Mouse (Mus musculus) forebrain, embryonic 15.5 days (tissue): ENCODE measurements at regions not wholly inside any gene's neighbourhood (a gene's known extent, or its start where the extent isn't known, plus 50 kb on each side); places are given as distances from the start of the nearest gene placed in this dataset.
"Not testable (repeated sequence)": the region's sequence is repeated elsewhere in the genome, so short reads cannot be mapped to it uniquely, and the experiment has no call there.

Experiments used
- ATAC-seq: fragments of 200-750 bp; cut with Nextera tagmentation; replicated peaks from 2 replicates; pipeline ENCODE4 v1.8.0; 2017; ENCODE audit warnings: mild to moderate bottlenecking, moderate TSS enrichment, moderate library complexity
- H3K27ac ChIP-seq: fragments of 300-500 bp; sonication (generic); replicated peaks from 2 replicates; pipeline ENCODE4 v1.5.1; 2015; ENCODE audit warnings: mild to moderate bottlenecking, inconsistent platforms
- H3K27me3 ChIP-seq: fragments of 300-500 bp; sonication (generic); 2 replicates; pipeline ENCODE4 v1.6.1; 2015; ENCODE audit warnings: inconsistent platforms
- H3K36me3 ChIP-seq: fragments of 300-500 bp; sonication (generic); 2 replicates; pipeline ENCODE4 v1.6.1; 2015; ENCODE audit warnings: mild to moderate bottlenecking, inconsistent platforms
- H3K4me1 ChIP-seq: fragments of 300-500 bp; sonication (generic); 2 replicates; pipeline ENCODE4 v1.6.1; 2015; ENCODE audit warnings: inconsistent platforms
- H3K4me2 ChIP-seq: fragments of 300-500 bp; sonication (generic); replicated peaks from 2 replicates; pipeline ENCODE4 v1.6.1; 2015; ENCODE audit warnings: mild to moderate bottlenecking, inconsistent platforms
- H3K4me3 ChIP-seq: fragments of 300-500 bp; sonication (generic); 2 replicates; pipeline ENCODE4 v1.5.1; 2015; ENCODE audit warnings: mild to moderate bottlenecking, inconsistent platforms
- H3K9ac ChIP-seq: fragments of 300-500 bp; sonication (generic); replicated peaks from 2 replicates; pipeline ENCODE4 v1.6.1; 2015; ENCODE audit warnings: mild to moderate bottlenecking, inconsistent platforms
- H3K9me3 ChIP-seq: fragments of 300-500 bp; sonication (generic); 2 replicates; pipeline ENCODE4 v1.6.1; 2016; ENCODE audit warnings: inconsistent platforms
- WGBS: fragments of 180-500 bp; shearing (Covaris S2); methylation state at CpG from one replicate; pipeline ENCODE4 v1.1.7; 2015; ENCODE audit warnings: mixed read lengths; 5-methylcytosine and 5-hydroxymethylcytosine counted together

DNA sequence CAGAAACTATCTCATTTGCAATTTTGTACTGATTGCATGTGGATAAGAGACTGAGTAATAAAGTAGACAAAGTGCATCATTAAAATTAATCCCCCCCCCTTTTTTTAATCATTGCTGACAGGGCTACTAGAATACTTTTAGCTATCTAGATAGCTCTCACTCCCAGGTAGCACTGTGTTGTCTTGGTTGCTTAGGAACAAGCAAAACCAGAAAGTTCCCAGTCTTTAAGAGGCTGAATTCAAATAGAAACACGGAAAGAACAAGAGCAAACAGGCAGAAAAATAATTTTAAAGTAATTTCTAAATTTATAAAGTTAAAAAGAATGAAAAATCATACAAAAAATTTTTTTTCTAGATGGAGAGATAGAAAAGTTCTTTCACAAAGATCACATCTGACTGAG, 65.0 kb upstream of the Rhobtb1 start:
- H3K27ac ChIP-seq, result no peak overlapping the region
- no peak for ATAC-seq
- H3K4me3 ChIP-seq, result no peak overlapping the region
- no peaks in the 10 kb centered on the region for H3K9me3 ChIP-seq
- 80% methylated on average over 1 of the region's 1 CpGs for WGBS
- no peak overlapping the region for H3K4me2 ChIP-seq
- H3K27me3 ChIP-seq, result no peaks in the 10 kb centered on the region
- H3K9ac ChIP-seq, result no peak overlapping the region
- no peaks in the 10 kb centered on the region for H3K4me1 ChIP-seq
- no peaks in the 10 kb centered on the region for H3K36me3 ChIP-seq

DNA sequence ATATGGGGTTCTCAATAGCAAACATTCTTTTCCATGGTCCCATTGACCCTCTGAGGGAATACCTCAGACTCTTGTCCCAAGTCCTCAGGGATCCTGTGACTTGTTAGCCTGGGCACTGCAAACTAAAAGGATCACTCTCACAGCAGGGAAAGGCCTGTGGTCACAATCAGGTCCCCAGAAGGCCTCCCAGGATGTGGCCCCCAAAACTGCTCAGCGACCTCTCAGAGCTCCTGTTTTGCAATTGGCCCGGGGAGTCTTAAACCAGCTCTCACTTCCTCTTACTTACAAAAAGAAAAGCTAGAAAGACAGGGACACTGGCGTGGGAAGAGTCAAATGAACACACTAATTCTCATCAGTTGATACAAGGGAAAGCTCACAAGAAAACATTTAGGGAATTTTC, 59.4 kb upstream of the Rhobtb1 start:
- Histone ChIP-seq H3K4me2 (no peak overlapping the region), H3K9ac (no peak overlapping the region), H3K36me3 (no peaks in the 10 kb centered on the region), H3K9me3 (no peaks in the 10 kb centered on the region), H3K27ac (no peak overlapping the region), H3K27me3 (no peaks in the 10 kb centered on the region), H3K4me3 (no peak overlapping the region), H3K4me1 (no peaks in the 10 kb centered on the region)
- no peak for ATAC-seq
- 79% methylated on average over 3 of the region's 3 CpGs for whole genome bisulfite sequencing

DNA sequence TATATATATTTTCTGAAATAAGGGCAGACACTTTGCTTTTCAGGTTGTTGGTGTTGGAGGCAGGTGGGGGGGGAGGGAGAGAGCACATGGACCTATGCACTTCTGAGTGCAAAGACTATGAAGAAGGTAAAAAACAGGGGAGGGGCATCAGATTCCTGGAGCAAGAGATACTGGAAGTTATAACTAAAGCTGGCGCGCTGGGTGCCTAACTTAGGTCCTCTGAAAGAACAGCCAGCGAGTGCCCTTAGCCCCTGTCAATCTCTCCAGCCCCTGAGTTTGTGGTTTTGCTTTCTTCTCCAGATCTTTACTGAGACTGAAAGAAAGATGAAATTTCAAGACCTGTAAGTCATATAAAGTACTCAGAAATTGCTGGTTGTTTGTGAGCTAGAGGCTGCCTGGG, 51.2 kb upstream of the Rhobtb1 start:
- H3K36me3 ChIP-seq, result no peaks in the 10 kb centered on the region
- H3K27me3 ChIP-seq, result no peaks in the 10 kb centered on the region
- no peak overlapping the region for H3K9ac ChIP-seq
- 92% methylated on average over 3 of the region's 3 CpGs for WGBS
- no peaks in the 10 kb centered on the region for H3K9me3 ChIP-seq
- H3K4me1 ChIP-seq, result peaks cover 5% of the 10 kb centered on the region; the same call in 1 of the 2 replicates
- no peak overlapping the region for H3K4me3 ChIP-seq
- no peak for ATAC-seq
- no peak overlapping the region for H3K27ac ChIP-seq
- no peak overlapping the region for H3K4me2 ChIP-seq

DNA sequence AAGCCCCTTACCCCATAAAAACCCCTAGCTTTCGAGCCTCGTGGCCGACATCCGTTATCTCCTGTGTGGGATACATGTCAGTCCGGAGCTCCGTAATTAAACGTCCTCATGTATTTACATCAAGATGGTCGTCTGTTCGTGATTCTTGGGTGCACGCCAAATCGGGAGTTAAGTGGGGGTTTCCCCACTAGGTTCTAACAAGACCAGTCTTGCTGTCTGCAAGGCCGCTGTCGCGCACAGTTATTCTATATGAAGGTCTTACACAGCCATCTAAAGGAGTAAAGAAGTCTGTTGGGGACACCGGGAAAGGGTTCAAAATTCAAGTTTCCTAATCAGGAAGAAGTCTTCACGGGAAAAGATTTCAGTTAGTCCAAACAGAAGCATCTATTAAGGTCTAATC, 50.5 kb upstream of the Rhobtb1 start:
- not testable (repeated sequence) for H3K9me3 ChIP-seq, H3K27me3 ChIP-seq, H3K27ac ChIP-seq, H3K36me3 ChIP-seq, H3K4me2 ChIP-seq, ATAC-seq, H3K9ac ChIP-seq, H3K4me3 ChIP-seq, H3K4me1 ChIP-seq
- WGBS, result 59% methylated on average over 16 of the region's 16 CpGs
